Mouse (Mus musculus) small intestine, adult 2 months (tissue): ENCODE data around the gene Igfbp7. TPM values are rescaled to one million over a fixed set of nuclear protein-coding genes. Genes with fewer than 3 reads are reported as not detected.

Experiments
- H3K27ac ChIP-seq: fragments of 200-500 bp; 2 replicates; pipeline ENCODE4 v1.5.1; 2012; ENCODE audit warnings: low read depth, low read length, control low read depth, inconsistent platforms; ENCODE audit not compliant: insufficient read depth
- H3K27me3 ChIP-seq: fragments of 200-500 bp; 2 replicates; pipeline ENCODE4 v1.6.1; 2012; ENCODE audit warnings: mild to moderate bottlenecking, moderate library complexity, low read length, inconsistent platforms; ENCODE audit not compliant: control insufficient read depth, insufficient read depth
- H3K36me3 ChIP-seq: fragments of 200-500 bp; 2 replicates; pipeline ENCODE4 v1.6.1; 2012; ENCODE audit warnings: mild to moderate bottlenecking, low read length, control low read depth, inconsistent platforms; ENCODE audit not compliant: control insufficient read depth, insufficient read depth
- H3K4me1 ChIP-seq: fragments of 200-500 bp; 2 replicates; pipeline ENCODE4 v1.6.1; 2012; ENCODE audit warnings: low read length, inconsistent platforms, mixed read lengths; ENCODE audit not compliant: control insufficient read depth, insufficient read depth, insufficient read length
- H3K4me3 ChIP-seq: fragments of 200-500 bp; 2 replicates; pipeline ENCODE4 v1.5.1; 2012; ENCODE audit warnings: low read depth, mild to moderate bottlenecking, control low read depth, inconsistent platforms, low read length, moderate library complexity
- CTCF ChIP-seq: fragments of 200-500 bp; IDR thresholded peaks from 2 replicates; pipeline ENCODE4 v1.5.1; 2012; ENCODE audit warnings: low read depth, mild to moderate bottlenecking, control low read depth, inconsistent platforms, low read length, moderate library complexity, mixed read lengths; ENCODE audit not compliant: insufficient replicate concordance, insufficient read length; ENCODE audit errors: extremely low read depth
- POLR2A ChIP-seq: fragments of 200-500 bp; IDR thresholded peaks from 2 replicates; pipeline ENCODE4 v1.6.1; 2012; ENCODE audit warnings: low read depth, mild to moderate bottlenecking, control low read depth, inconsistent platforms, low read length, moderate library complexity
- WGBS: fragments of 180-500 bp; shearing (Covaris S2); methylation state at CpG from one replicate; pipeline ENCODE4 v1.1.7; 2018; 5-methylcytosine and 5-hydroxymethylcytosine counted together
- polyA plus RNA-seq: library from polyadenylated mRNA; depleted of rRNA; stranded (reverse); fragments of >200 nt; gene quantifications from 2 replicates; pipeline ENCODE4 v1.2.3, GENCODE M21; 2012

The Igfbp7 gene
- polyA plus RNA-seq, 1 experiment: 1,449 TPM

GRCm38 (mm10) chr5:77398285-77399057 is 9.4 kb downstream of the Igfbp7 start:
- no peaks in the 10 kb centered on the region; the same call in 1 of the 2 replicates for H3K4me1 ChIP-seq
- H3K27ac ChIP-seq: no peak overlapping the region

GRCm38 (mm10) chr5:77393990-77394618 is 13.7 kb downstream of the Igfbp7 start:
- Histone ChIP-seq H3K27ac (peak overlapping the region; percentile 15; the same call in 1 of the 2 replicates), H3K27me3 (no peaks in the 10 kb centered on the region), H3K4me1 (no peaks in the 10 kb centered on the region; the same call in 1 of the 2 replicates), H3K4me3 (no peak overlapping the region), H3K36me3 (no peaks in the 10 kb centered on the region)
- TF ChIP-seq CTCF: no peak
- TF ChIP-seq POLR2A: no peak
- 67% methylated on average over 9 of the region's 9 CpGs for WGBS

More at GRCm38 (mm10) chr5:77398285-77399057, 9.4 kb downstream of the Igfbp7 start:
- Histone ChIP-seq H3K27me3 (no peaks in the 10 kb centered on the region), H3K36me3 (no peaks in the 10 kb centered on the region), H3K4me3 (no peak overlapping the region)
- WGBS: 51% methylated on average over 14 of the region's 14 CpGs
- no peak for TF ChIP-seq POLR2A
- no peak for TF ChIP-seq CTCF

DNA sequence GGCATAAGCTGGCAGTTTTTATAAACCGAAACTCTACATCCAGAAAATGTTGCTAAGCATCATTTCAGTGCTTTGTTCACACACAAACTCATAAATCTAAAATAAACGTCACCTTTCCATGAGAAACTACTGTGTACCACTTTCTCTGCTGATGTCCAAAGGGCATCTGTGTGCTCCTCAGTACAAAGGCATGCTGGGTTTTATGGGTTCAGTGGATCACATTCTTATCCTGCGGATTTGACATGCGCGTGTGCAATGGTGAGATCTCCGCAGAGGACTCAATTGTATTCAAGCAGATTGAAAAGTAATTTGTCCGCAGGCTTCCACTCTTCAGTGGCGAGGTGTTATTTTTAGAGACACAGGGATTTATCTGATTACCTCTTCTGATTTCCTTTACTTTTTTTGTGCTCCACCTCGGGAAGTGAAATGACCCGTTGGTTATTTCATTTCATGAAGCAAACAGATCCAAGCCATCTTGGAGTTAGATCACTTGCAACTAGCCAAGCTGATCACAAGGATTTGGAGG is 14.7 kb downstream of the Igfbp7 start:
- Histone ChIP-seq H3K27ac (no peak overlapping the region), H3K4me1 (no peaks in the 10 kb centered on the region; the same call in 1 of the 2 replicates), H3K27me3 (no peaks in the 10 kb centered on the region), H3K4me3 (no peak overlapping the region), H3K36me3 (no peaks in the 10 kb centered on the region)
- TF ChIP-seq CTCF (no peak), POLR2A (no peak)
- WGBS: 73% methylated on average over 10 of the region's 10 CpGs

GRCm38 (mm10) chr5:77390272-77390671 is 17.6 kb downstream of the Igfbp7 start:
- WGBS: 36% methylated on average over 2 of the region's 2 CpGs
- no peak overlapping the region for H3K4me3 ChIP-seq
- H3K4me1 ChIP-seq: peaks cover 3% of the 10 kb centered on the region; the same call in 1 of the 2 replicates
- H3K27me3 ChIP-seq: no peaks in the 10 kb centered on the region
- no peak overlapping the region for H3K27ac ChIP-seq
- no peaks in the 10 kb centered on the region for H3K36me3 ChIP-seq
- TF ChIP-seq CTCF (no peak), POLR2A (no peak)

- Histone ChIP-seq H3K27ac (no peak overlapping the region), H3K36me3 (no peaks in the 10 kb centered on the region), H3K4me1 (peaks cover 9% of the 10 kb centered on the region; the same call in 1 of the 2 replicates), H3K27me3 (no peaks in the 10 kb centered on the region), H3K4me3 (no peak overlapping the region)
- 79% methylated on average over 6 of the region's 6 CpGs for WGBS
- TF ChIP-seq CTCF (no peak), POLR2A (no peak)
Observed at GRCm38 (mm10) chr5:77388359-77388758, 19.5 kb downstream of the Igfbp7 start.

DNA sequence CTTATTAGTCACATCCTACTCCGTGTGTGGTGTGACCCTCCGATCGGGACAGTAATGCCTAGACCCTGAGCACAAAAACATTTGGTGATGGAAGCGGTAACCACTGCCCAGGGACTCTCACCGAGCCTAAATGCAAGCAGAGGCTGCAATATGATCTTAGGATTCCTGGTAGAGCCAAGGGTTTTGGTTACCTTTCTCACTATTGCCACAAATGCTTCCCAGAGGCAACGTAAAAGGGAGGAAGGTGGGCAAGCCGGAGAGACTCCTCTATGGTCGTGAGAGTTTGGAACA is 20.5 kb downstream of the Igfbp7 start:
- 74% methylated on average over 8 of the region's 8 CpGs for WGBS
- Histone ChIP-seq H3K4me3 (no peak overlapping the region), H3K4me1 (peaks cover 9% of the 10 kb centered on the region; the same call in 1 of the 2 replicates), H3K27ac (peak overlapping the region; percentile 63), H3K27me3 (no peaks in the 10 kb centered on the region), H3K36me3 (no peaks in the 10 kb centered on the region)
- TF ChIP-seq POLR2A (no peak), CTCF (no peak)

GRCm38 (mm10) chr5:77386596-77387413 is 21.0 kb downstream of the Igfbp7 start:
- Histone ChIP-seq H3K27ac (peak overlapping the region; percentile 45), H3K4me3 (no peak overlapping the region), H3K36me3 (no peaks in the 10 kb centered on the region), H3K4me1 (peaks cover 9% of the 10 kb centered on the region; the same call in 1 of the 2 replicates), H3K27me3 (no peaks in the 10 kb centered on the region)
- TF ChIP-seq CTCF: no peak
- TF ChIP-seq POLR2A: no peak
- WGBS: 57% methylated on average over 10 of the region's 10 CpGs
